Mouse (Mus musculus) B cell, adult 62 days (primary cell): ENCODE data around the gene Xpo6. TPM values are rescaled to one million over a fixed set of nuclear protein-coding genes. Genes with fewer than 3 reads are reported as not detected.

Experiments
- total RNA-seq: library from RNA; stranded (reverse); gene quantifications from 4 replicates; pipeline ENCODE4 v1.2.4, GENCODE M21; 2023

The Xpo6 gene
- total RNA-seq, result 176 to 199 TPM (median 189 TPM) in 4 replicates

DNA sequence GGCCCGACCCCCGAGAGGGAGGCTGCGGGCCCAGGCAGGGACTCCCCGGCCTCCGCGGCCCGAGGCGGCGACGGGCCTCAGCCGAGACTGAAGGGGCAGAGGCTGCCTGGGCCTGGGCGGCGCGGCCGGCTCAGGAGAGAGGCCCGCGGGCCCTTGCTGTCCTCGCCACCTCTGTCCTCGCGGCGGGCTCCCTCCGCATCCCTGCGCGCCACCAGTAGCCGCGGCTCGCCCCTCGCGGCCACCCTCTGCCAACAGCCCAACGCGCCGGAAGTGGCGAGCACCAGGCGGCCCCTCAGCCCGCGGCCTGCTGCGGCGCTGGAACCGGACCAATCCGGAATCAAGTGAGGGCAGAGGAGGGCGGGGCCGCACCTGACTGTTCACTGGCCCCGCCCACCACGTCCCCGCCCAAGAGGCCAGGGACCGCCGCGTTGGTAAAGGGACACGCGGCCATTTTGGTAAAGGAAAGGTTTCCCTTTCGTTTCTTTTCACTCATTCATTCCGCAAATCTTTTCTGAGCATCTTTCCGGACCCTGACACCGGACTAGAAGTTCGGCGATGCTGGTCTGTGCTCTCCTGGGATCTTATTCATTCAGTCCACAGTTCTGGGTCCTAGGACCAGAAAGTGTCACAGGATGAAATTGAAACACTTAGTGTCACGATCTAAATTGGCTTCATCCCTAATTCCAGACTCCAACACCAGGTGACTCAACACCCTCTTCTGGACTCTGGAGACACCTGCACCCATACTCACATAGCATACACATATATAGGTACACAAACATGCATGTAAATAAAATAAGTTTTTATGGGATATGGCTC is at the start of gene Xpo6:
Gene Xpo6, minus strand, starts transcription at position 324 of the 819 bp plus-strand sequence.

DNA sequence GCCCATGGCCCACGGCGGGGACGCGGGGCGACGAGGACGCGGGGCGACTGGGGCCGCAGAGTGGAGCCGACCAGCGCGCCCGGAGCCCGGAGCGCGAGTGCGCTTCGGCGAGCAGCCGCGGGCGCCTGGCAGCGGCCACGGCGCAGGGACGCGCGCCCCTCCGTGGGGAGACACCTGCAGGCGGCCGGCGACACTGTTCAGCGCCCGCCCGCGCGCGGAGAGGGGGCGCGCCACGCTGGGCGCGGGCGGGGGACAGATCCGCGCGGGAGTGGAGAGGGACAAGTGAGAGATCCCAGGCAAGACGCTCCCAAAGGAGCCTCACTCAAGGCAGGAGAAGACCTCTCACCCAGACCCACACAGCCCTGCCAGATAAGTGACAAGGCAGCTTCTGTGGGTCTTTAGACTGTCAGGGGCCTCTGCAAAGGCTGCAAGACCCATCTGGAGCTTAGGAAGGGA is 118.0 kb downstream of the Xpo6 start, which contains the start of gene Gsg1l:
Gene Gsg1l, minus strand, starts transcription at position 126 of the 456 bp plus-strand sequence.

Other genes starting within 250 kb of the Xpo6 start
- gene Gsg1l, start 118.1 kb downstream of the Xpo6 start, total RNA-seq, result 0.18 to 0.43 TPM (median 0.19 TPM) in 3 of 4 replicates, not detected in the other
- 160 to 180 TPM (median 165 TPM) in 4 replicates for gene Sbk1, start 72.1 kb upstream of the Xpo6 start, total RNA-seq
- gene Lat, start 169.1 kb upstream of the Xpo6 start, total RNA-seq, result 3.4 to 5.0 TPM (median 4.2 TPM) in 4 replicates
- 63.0 to 68.9 TPM (median 66.1 TPM) in 4 replicates for gene Spns1, start 176.9 kb upstream of the Xpo6 start, total RNA-seq
- gene Nfatc2ip, start 196.2 kb upstream of the Xpo6 start, total RNA-seq, result 27.8 to 30.2 TPM (median 28.4 TPM) in 4 replicates
- gene Cd19, start 214.4 kb upstream of the Xpo6 start, total RNA-seq, result 1,144 to 1,180 TPM (median 1,152 TPM) in 4 replicates
- gene Rabep2, start 228.3 kb upstream of the Xpo6 start, total RNA-seq, result 118 to 128 TPM (median 120 TPM) in 4 replicates